Mouse (Mus musculus) right cerebral cortex, adult 2 months (tissue): ENCODE measurements around the gene Gm5269.

ENCODE experiments used
- DNase-seq, 2 experiments: peaks; one replicate each; pipeline ENCODE4 v3.0.0; 2021 to 2022; ENCODE audit warnings: low spot score in 2 of 2

Gm5269 gene

DNA sequence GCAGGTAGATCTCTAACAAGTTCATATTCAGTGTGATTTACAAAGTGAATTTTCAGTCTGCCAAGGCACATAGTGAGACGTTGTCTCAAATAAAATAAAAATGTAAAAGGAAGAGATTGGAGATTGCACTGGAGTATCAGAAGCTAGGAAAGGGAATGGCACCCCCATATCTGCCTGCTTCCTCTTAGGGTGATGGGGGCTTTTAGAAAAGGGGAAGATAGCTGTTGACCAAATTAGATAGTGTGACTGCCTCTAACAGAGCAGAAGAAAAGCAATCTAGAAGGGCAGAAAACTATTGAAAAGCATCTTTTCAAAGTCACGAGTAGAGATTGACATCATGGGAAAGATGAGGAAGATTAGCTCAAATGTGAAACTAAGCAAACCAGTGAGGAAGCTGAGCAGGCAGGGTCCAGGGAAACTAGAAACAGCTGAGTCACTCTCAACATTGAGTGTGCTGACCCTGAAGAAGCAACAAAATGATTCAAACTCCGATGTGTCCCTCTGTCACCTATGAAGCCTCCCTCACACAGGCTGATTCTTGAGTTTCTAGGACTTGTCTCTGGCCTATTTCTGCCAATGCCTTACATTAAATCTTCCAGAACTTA lies 8.7 kb downstream of the Gm5269 start:
- no peak for DNase-seq

DNA sequence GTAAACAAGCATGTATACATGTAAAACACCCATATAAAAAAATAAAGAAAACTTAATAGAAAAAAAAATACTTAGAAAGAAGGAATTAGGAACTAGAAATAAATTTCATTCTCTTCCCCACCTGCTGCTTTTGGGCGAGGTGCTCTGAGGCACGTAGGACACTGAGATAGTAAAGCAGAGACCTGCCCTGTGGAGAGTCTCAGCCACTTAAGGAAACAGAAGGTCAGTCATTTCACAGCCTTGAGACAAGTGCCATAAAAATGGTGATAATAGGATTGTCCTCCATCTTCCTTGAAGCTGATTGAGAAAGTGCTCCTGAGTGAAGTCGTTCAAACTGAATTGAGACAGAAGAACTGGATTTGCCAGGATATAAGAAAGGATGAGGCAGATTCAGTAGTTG lies 12.6 kb downstream of the Gm5269 start:
- no peak for DNase-seq

- no peak for DNase-seq
Observed at GRCm38 (mm10) chr1:45876450-45877198, 13.4 kb downstream of the Gm5269 start.

DNA sequence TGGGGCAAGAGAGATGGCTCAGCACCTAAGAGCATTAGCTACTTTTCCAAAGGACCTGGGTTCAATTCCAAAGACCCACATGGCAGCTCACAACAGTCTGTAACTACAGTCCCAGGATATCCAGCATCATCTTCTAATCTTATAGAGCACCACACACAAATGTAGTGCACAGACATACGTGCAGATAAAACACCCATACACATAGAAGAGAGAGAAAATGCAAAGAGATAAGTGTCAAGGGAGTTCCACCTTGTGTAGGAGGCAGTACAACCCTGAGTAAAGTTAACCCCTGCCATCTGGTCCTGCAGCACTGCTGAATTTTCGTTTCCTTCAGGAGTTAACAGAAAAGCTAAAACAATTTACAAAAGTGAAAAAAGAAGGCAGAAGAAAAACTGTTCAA lies 14.4 kb downstream of the Gm5269 start:
- no peak for DNase-seq

DNA sequence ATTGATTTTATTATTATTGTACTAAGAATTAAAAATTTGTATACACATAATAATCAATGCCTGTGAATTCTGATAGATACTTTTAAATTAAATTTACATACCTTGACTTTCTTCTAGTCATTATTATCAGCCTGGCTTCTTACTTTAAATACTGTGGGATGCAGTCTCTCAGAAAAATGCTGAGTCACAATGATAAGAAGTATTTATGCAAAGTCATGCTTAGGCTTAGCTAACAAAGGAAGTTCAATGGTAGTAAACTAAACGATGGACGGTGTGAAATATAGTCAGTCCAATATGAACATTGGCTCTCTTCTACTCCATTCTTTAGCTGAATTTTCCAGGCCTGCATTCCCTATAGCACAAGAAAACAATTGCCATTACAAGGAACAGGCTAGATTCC lies 16.8 kb downstream of the Gm5269 start:
- no peak for DNase-seq

GRCm38 (mm10) chr1:45868479-45869137 lies 21.5 kb downstream of the Gm5269 start:
- DNase-seq: no peak

GRCm38 (mm10) chr1:45868050-45868449 lies 22.0 kb downstream of the Gm5269 start:
- DNase-seq: no peak

GRCm38 (mm10) chr1:45866288-45867018 lies 23.6 kb downstream of the Gm5269 start:
- no peak for DNase-seq

- DNase-seq: no peak
Observed at GRCm38 (mm10) chr1:45865727-45866126, 24.3 kb downstream of the Gm5269 start.

- DNase-seq: no peak
Observed at GRCm38 (mm10) chr1:45865316-45865715, 24.8 kb downstream of the Gm5269 start.

DNA sequence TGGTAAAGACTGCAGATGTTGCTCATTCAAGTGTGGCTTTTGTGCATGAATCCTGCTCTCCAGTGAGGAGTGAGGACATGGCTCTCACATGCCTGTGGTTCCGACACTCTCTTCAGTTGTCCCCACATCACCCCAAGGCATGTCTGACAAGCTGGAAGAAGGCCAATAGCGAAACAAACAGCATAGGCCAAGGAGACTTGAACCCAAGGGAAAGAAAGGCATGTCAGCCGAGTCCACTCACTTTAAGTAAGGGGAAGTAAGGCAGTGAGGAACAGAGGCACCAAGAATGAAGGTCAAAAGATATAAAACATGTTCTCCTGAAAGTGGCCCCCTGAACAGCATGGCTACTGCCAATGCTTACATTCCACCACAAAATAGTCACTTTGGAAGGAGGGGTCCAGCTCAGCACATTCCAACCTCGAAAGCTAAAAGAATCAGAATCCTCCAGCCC lies 25.5 kb downstream of the Gm5269 start:
- no peak for DNase-seq

GRCm38 (mm10) chr1:45863641-45864040 lies 26.4 kb downstream of the Gm5269 start:
- no peak for DNase-seq

DNA sequence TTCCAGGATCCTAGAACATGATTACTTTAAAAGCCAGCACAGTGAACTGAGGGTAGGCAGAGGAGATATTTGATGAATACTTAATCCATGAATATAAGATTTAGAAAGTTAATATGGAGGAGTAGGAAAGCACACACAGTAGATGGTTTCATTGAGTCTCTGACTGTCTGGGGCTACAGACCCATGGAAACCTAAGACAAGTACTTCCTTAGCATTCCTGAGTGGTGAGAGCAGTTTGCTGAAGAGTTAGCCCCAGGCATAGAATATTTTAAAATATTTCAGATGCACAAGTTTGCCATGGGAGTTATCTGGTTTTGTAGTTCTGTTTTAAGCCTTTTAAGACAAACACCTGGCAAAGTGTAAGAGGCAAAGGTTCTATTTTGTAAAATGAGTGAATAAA lies 28.9 kb downstream of the Gm5269 start:
- no peak for DNase-seq

GRCm38 (mm10) chr1:45860349-45860748 lies 29.7 kb downstream of the Gm5269 start:
- no peak for DNase-seq

GRCm38 (mm10) chr1:45858038-45858437 lies 32.0 kb downstream of the Gm5269 start:
- DNase-seq: no peak

DNA sequence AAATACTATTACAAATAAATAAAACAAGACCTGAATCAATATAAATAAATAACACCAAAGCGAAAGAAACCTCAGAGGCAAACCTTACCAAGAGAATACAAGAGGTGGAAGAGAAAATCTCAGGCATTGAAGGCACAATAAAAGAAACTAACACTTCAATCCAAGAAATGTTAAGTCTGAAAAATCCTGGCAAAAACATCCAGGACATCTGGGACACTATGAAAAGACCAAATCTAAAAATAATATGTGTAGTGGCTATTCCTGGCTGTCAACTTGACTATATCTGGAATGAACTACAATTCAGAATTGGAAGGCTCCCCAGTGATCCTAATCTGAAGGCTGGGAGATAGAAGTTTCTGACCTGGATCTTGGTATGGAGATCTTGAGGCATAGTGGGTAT lies 44.6 kb downstream of the Gm5269 start:
- no peak for DNase-seq
